Mouse (Mus musculus) bone marrow macrophage, adult 2 months (primary cell): ENCODE measurements around the gene Cdk18. TPM values are rescaled to one million over a fixed set of nuclear protein-coding genes. Genes with fewer than 3 reads are reported as not detected.

Experiments
- H3K27ac ChIP-seq: 2 replicates; pipeline ENCODE4 v1.5.1; 2012; ENCODE audit warnings: low read depth, low read length; ENCODE audit not compliant: insufficient read depth
- H3K4me1 ChIP-seq: 2 replicates; pipeline ENCODE4 v1.6.1; 2012; ENCODE audit warnings: low read length; ENCODE audit not compliant: control insufficient read depth, insufficient read depth
- H3K4me3 ChIP-seq: 2 replicates; pipeline ENCODE4 v1.5.1; 2012; ENCODE audit warnings: mild to moderate bottlenecking, low read length, moderate library complexity; ENCODE audit not compliant: insufficient read depth
- CTCF ChIP-seq: IDR thresholded peaks from 2 replicates; pipeline ENCODE4 v1.5.1; 2012; ENCODE audit warnings: low read depth, mild to moderate bottlenecking, low read length, moderate library complexity
- POLR2A ChIP-seq: IDR thresholded peaks from 2 replicates; pipeline ENCODE4 v1.6.1; 2012; ENCODE audit warnings: mild to moderate bottlenecking, low read depth, low read length, borderline replicate concordance
- polyA plus RNA-seq: library from polyadenylated mRNA; stranded (reverse); fragments of >200 nt; gene quantifications from 2 replicates; pipeline ENCODE4 v1.2.4, GENCODE M21; 2012; ENCODE audit not compliant: missing spikeins, insufficient read depth, insufficient read length

The Cdk18 gene
- polyA plus RNA-seq, 1 experiment = 65.3 TPM

GRCm38 (mm10) chr1:132070659-132071058 lies 68.8 kb downstream of the Cdk18 start:
- TF ChIP-seq CTCF = no peak
- H3K4me3 ChIP-seq = no peak overlapping the region
- H3K4me1 ChIP-seq = peaks cover 3% of the 10 kb centered on the region; the same call in 1 of the 2 replicates
- no peak overlapping the region for H3K27ac ChIP-seq

GRCm38 (mm10) chr1:132069436-132069835 lies 70.0 kb downstream of the Cdk18 start:
- Histone ChIP-seq H3K4me3 (no peak overlapping the region), H3K27ac (no peak overlapping the region), H3K4me1 (peaks cover 3% of the 10 kb centered on the region; the same call in 1 of the 2 replicates)
- TF ChIP-seq CTCF (no peak), POLR2A (no peak)

GRCm38 (mm10) chr1:132067261-132068255 lies 71.9 kb downstream of the Cdk18 start, which contains the start of gene Mfsd4a:
Mfsd4a (minus strand) TSS chr1:132068062.
- Histone ChIP-seq H3K27ac (no peak within 1 kb of the TSS), H3K4me3 (peak within 1 kb of the TSS; percentile 63), H3K4me1 (peaks cover 3% of the 10 kb centered on the region; the same call in 1 of the 2 replicates)
- TF ChIP-seq POLR2A (no peak), CTCF (no peak)

GRCm38 (mm10) chr1:132065475-132066172 lies 73.9 kb downstream of the Cdk18 start:
- H3K4me1 ChIP-seq = peaks cover 3% of the 10 kb centered on the region; the same call in 1 of the 2 replicates
- TF ChIP-seq CTCF = no peak
- TF ChIP-seq POLR2A = no peak
- no peak overlapping the region for H3K27ac ChIP-seq
- no peak overlapping the region for H3K4me3 ChIP-seq

GRCm38 (mm10) chr1:132065001-132065400 lies 74.5 kb downstream of the Cdk18 start:
- no peak for TF ChIP-seq CTCF
- no peak for TF ChIP-seq POLR2A
- H3K4me3 ChIP-seq = no peak overlapping the region
- H3K27ac ChIP-seq = no peak overlapping the region
- peaks cover 3% of the 10 kb centered on the region; the same call in 1 of the 2 replicates for H3K4me1 ChIP-seq

GRCm38 (mm10) chr1:132063096-132063495 lies 76.4 kb downstream of the Cdk18 start:
- no peak overlapping the region for H3K27ac ChIP-seq
- H3K4me3 ChIP-seq = no peak overlapping the region
- no peak for TF ChIP-seq POLR2A
- no peak for TF ChIP-seq CTCF
- peaks cover 3% of the 10 kb centered on the region; the same call in 1 of the 2 replicates for H3K4me1 ChIP-seq

Other genes with a start within 250 kb of the Cdk18 start
- gene Nucks1, start 229.2 kb downstream of the Cdk18 start, polyA plus RNA-seq = 70.7 and 77.0 TPM in 2 replicates
- not detected in 2 replicates for gene Slc45a3, start 176.7 kb downstream of the Cdk18 start, polyA plus RNA-seq
- gene Elk4, start 132.1 kb downstream of the Cdk18 start, polyA plus RNA-seq = 59.7 and 66.6 TPM in 2 replicates
- gene Mfsd4a, start 71.6 kb downstream of the Cdk18 start, polyA plus RNA-seq = not detected in 2 replicates
- not detected in 2 replicates for gene Lemd1, start 51.7 kb upstream of the Cdk18 start, polyA plus RNA-seq
- gene AC124108.1, start 51.8 kb upstream of the Cdk18 start, polyA plus RNA-seq = not detected in 2 replicates
- gene Gm10188, start 90.1 kb upstream of the Cdk18 start, polyA plus RNA-seq = not detected in 2 replicates
- not detected in 2 replicates for gene Klhdc8a, start 158.9 kb upstream of the Cdk18 start, polyA plus RNA-seq
- 22.6 and 24.5 TPM in 2 replicates for gene Nuak2, start 176.4 kb upstream of the Cdk18 start, polyA plus RNA-seq